Mouse (Mus musculus): ENCODE measurements around the gene Prss57. TPM values are rescaled to one million over a fixed set of nuclear protein-coding genes. Genes with fewer than 3 reads are reported as not detected.
A peak's percentile ranks its signal among the peaks of the same experiment; 100 is the strongest.

Prss57 gene
- polyA plus RNA-seq, 1 experiment from 2014 or later, result not detected

- no peak overlapping the region for H3K4me2 ChIP-seq (ENCODE audit: low read depth)
- no peaks in the 10 kb centered on the region for H3K36me3 ChIP-seq (ENCODE audit: control insufficient read depth, insufficient read depth, low read length)
- peaks cover 8% of the 10 kb centered on the region; the same call in 1 of the 2 replicates for H3K4me1 ChIP-seq (ENCODE audit: control insufficient read depth, insufficient read depth, low read length)
- no peak overlapping the region for H3K9ac ChIP-seq (ENCODE audit: low read length)
- H3K4me3 ChIP-seq (ENCODE audit: low read depth, low read length), result no peak overlapping the region
- no peak overlapping the region for H3K27ac ChIP-seq (ENCODE audit: low read depth, low read length)
- ATAC-seq (ENCODE audit: insufficient read depth, low FRiP score, low TSS enrichment) (no peak), DNase-seq (ENCODE audit: low spot score) (no peak)
- WGBS, result 42% methylated on average over 5 of the region's 5 CpGs
- peaks cover 34% of the 10 kb centered on the region for H3K27me3 ChIP-seq (ENCODE audit: control insufficient read depth, insufficient read depth, low read length)
- no peaks in the 10 kb centered on the region for H3K9me3 ChIP-seq (ENCODE audit: control insufficient read depth, low read length)
These were observed 8.8 kb downstream of the Prss57 start for GRCm38 (mm10) chr10:79781956-79782355.

DNA sequence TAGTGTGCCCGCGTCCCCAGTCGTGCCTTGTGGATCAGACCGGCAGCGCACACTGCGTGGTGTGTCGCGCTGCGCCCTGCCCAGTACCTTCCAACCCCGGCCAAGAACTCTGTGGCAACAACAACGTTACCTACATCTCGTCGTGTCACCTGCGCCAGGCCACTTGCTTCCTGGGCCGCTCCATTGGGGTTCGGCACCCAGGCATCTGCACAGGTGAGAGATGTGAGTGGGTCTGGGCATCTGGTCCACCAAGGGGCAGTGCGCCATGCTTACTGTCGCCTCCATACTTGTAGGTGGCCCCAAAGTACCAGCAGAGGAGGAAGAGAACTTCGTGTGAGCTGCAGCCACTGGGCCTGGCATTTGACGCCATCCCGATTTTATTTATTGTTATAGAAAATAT, 9.6 kb downstream of the Prss57 start:
- H3K9ac ChIP-seq (ENCODE audit: low read length), result no peak overlapping the region
- H3K27me3 ChIP-seq (ENCODE audit: control insufficient read depth, insufficient read depth, low read length), result peaks cover 37% of the 10 kb centered on the region
- H3K27ac ChIP-seq (ENCODE audit: low read depth, low read length), result no peak overlapping the region
- peaks cover 8% of the 10 kb centered on the region; the same call in 1 of the 2 replicates for H3K4me1 ChIP-seq (ENCODE audit: control insufficient read depth, insufficient read depth, low read length)
- H3K4me3 ChIP-seq (ENCODE audit: low read depth, low read length), result no peak overlapping the region
- no peaks in the 10 kb centered on the region for H3K9me3 ChIP-seq (ENCODE audit: control insufficient read depth, low read length)
- H3K4me2 ChIP-seq (ENCODE audit: low read depth), result peak overlapping the region; percentile 45
- H3K36me3 ChIP-seq (ENCODE audit: control insufficient read depth, insufficient read depth, low read length), result no peaks in the 10 kb centered on the region
- ATAC-seq (ENCODE audit: insufficient read depth, low FRiP score, low TSS enrichment) (no peak), DNase-seq (ENCODE audit: low spot score) (no peak)
- WGBS, result 34% methylated on average over 21 of the region's 21 CpGs

GRCm38 (mm10) chr10:79780664-79781015, 10.1 kb downstream of the Prss57 start:
- no peak; the same call in 1 of the 2 replicates for ATAC-seq (ENCODE audit: insufficient read depth, low FRiP score, low TSS enrichment)
- WGBS, result 2% methylated on average over 13 of the region's 13 CpGs
- Histone ChIP-seq H3K9me3 (ENCODE audit: control insufficient read depth, low read length) (no peaks in the 10 kb centered on the region), H3K9ac (ENCODE audit: low read length) (no peak overlapping the region), H3K4me3 (ENCODE audit: low read depth, low read length) (peak overlapping the region; percentile 26), H3K4me1 (ENCODE audit: control insufficient read depth, insufficient read depth, low read length) (peaks cover 8% of the 10 kb centered on the region; the same call in 1 of the 2 replicates), H3K4me2 (ENCODE audit: low read depth) (peak overlapping the region; percentile 45), H3K27ac (ENCODE audit: low read depth, low read length) (0 out of 2 replicates have a peak overlapping the region, but pooled peaks have one; percentile 20), H3K36me3 (ENCODE audit: control insufficient read depth, insufficient read depth, low read length) (no peaks in the 10 kb centered on the region), H3K27me3 (ENCODE audit: control insufficient read depth, insufficient read depth, low read length) (peaks cover 37% of the 10 kb centered on the region)
- peak; percentile 63 for DNase-seq (ENCODE audit: low spot score)

- Histone ChIP-seq H3K36me3 (ENCODE audit: control insufficient read depth, insufficient read depth, low read length) (no peaks in the 10 kb centered on the region), H3K4me1 (ENCODE audit: control insufficient read depth, insufficient read depth, low read length) (peaks cover 8% of the 10 kb centered on the region; the same call in 1 of the 2 replicates), H3K4me3 (ENCODE audit: low read depth, low read length) (peak overlapping the region; percentile 26), H3K9me3 (ENCODE audit: control insufficient read depth, low read length) (no peaks in the 10 kb centered on the region), H3K27ac (ENCODE audit: low read depth, low read length) (0 out of 2 replicates have a peak overlapping the region, but pooled peaks have one; percentile 20), H3K4me2 (ENCODE audit: low read depth) (peak overlapping the region; percentile 45), H3K27me3 (ENCODE audit: control insufficient read depth, insufficient read depth, low read length) (peaks cover 37% of the 10 kb centered on the region), H3K9ac (ENCODE audit: low read length) (no peak overlapping the region)
- 2% methylated on average over 55 of the region's 55 CpGs for WGBS
- DNase-seq (ENCODE audit: low spot score), result peak; percentile 96
- ATAC-seq (ENCODE audit: insufficient read depth, low FRiP score, low TSS enrichment), result peak; percentile 87
These were observed 10.7 kb downstream of the Prss57 start for GRCm38 (mm10) chr10:79779784-79780663.

GRCm38 (mm10) chr10:79779193-79779592, 11.6 kb downstream of the Prss57 start:
- 19% methylated on average over 2 of the region's 2 CpGs for WGBS
- H3K36me3 ChIP-seq (ENCODE audit: control insufficient read depth, insufficient read depth, low read length), result no peaks in the 10 kb centered on the region
- H3K4me3 ChIP-seq (ENCODE audit: low read depth, low read length), result no peak overlapping the region
- H3K4me1 ChIP-seq (ENCODE audit: control insufficient read depth, insufficient read depth, low read length), result peaks cover 5% of the 10 kb centered on the region; the same call in 1 of the 2 replicates
- H3K27ac ChIP-seq (ENCODE audit: low read depth, low read length), result no peak overlapping the region
- DNase-seq (ENCODE audit: low spot score), result no peak
- H3K9ac ChIP-seq (ENCODE audit: low read length), result no peak overlapping the region
- H3K4me2 ChIP-seq (ENCODE audit: low read depth), result no peak overlapping the region
- ATAC-seq (ENCODE audit: insufficient read depth, low FRiP score, low TSS enrichment), result no peak
- H3K27me3 ChIP-seq (ENCODE audit: control insufficient read depth, insufficient read depth, low read length), result peaks cover 36% of the 10 kb centered on the region
- no peaks in the 10 kb centered on the region for H3K9me3 ChIP-seq (ENCODE audit: control insufficient read depth, low read length)

GRCm38 (mm10) chr10:79778006-79778405, 12.8 kb downstream of the Prss57 start:
- 0 out of 2 replicates have a peak overlapping the region, but pooled peaks have one; percentile 0 for H3K4me3 ChIP-seq (ENCODE audit: low read depth, low read length)
- no peak overlapping the region for H3K9ac ChIP-seq (ENCODE audit: low read length)
- H3K4me2 ChIP-seq (ENCODE audit: low read depth), result no peak overlapping the region
- H3K36me3 ChIP-seq (ENCODE audit: control insufficient read depth, insufficient read depth, low read length), result no peaks in the 10 kb centered on the region
- H3K27ac ChIP-seq (ENCODE audit: low read depth, low read length), result no peak overlapping the region
- peaks cover 34% of the 10 kb centered on the region for H3K27me3 ChIP-seq (ENCODE audit: control insufficient read depth, insufficient read depth, low read length)
- H3K4me1 ChIP-seq (ENCODE audit: control insufficient read depth, insufficient read depth, low read length), result peaks cover 3% of the 10 kb centered on the region; the same call in 1 of the 2 replicates
- no peak for DNase-seq (ENCODE audit: low spot score)
- 16% methylated on average over 15 of the region's 15 CpGs for WGBS
- ATAC-seq (ENCODE audit: insufficient read depth, low FRiP score, low TSS enrichment), result no peak
- H3K9me3 ChIP-seq (ENCODE audit: control insufficient read depth, low read length), result no peaks in the 10 kb centered on the region

- peaks cover 32% of the 10 kb centered on the region for H3K27me3 ChIP-seq (ENCODE audit: control insufficient read depth, insufficient read depth, low read length)
These were observed 13.6 kb downstream of the Prss57 start, which contains the start of gene Fstl3 for GRCm38 (mm10) chr10:79777103-79777531. TSS of gene Fstl3 (plus strand) at chr10:79777272.

GRCm38 (mm10) chr10:79774486-79775279, 16.1 kb downstream of the Prss57 start:
- H3K9ac ChIP-seq (ENCODE audit: low read length), result no peak overlapping the region
- no peaks in the 10 kb centered on the region for H3K36me3 ChIP-seq (ENCODE audit: control insufficient read depth, insufficient read depth, low read length)
- peaks cover 3% of the 10 kb centered on the region; the same call in 1 of the 2 replicates for H3K4me1 ChIP-seq (ENCODE audit: control insufficient read depth, insufficient read depth, low read length)
- no peaks in the 10 kb centered on the region for H3K9me3 ChIP-seq (ENCODE audit: control insufficient read depth, low read length)
- no peak overlapping the region for H3K4me2 ChIP-seq (ENCODE audit: low read depth)
- H3K27me3 ChIP-seq (ENCODE audit: control insufficient read depth, insufficient read depth, low read length), result peaks cover 25% of the 10 kb centered on the region
- H3K4me3 ChIP-seq (ENCODE audit: low read depth, low read length), result no peak overlapping the region
- ATAC-seq (ENCODE audit: insufficient read depth, low FRiP score, low TSS enrichment) (no peak), DNase-seq (ENCODE audit: low spot score) (no peak)
- WGBS, result 72% methylated on average over 5 of the region's 5 CpGs
- no peak overlapping the region for H3K27ac ChIP-seq (ENCODE audit: low read depth, low read length)

More at GRCm38 (mm10) chr10:79777103-79777531, 13.6 kb downstream of the Prss57 start, which contains the start of gene Fstl3:
- ATAC-seq (ENCODE audit: insufficient read depth, low FRiP score, low TSS enrichment) (no peak), DNase-seq (ENCODE audit: low spot score) (no peak)
- peaks cover 3% of the 10 kb centered on the region; the same call in 1 of the 2 replicates for H3K4me1 ChIP-seq (ENCODE audit: control insufficient read depth, insufficient read depth, low read length)
- H3K4me3 ChIP-seq (ENCODE audit: low read depth, low read length), result peak within 1 kb of the TSS; percentile 29
- peak within 1 kb of the TSS; percentile 45 for H3K4me2 ChIP-seq (ENCODE audit: low read depth)
- no peaks in the 10 kb centered on the region for H3K9me3 ChIP-seq (ENCODE audit: control insufficient read depth, low read length)
- under 1% methylated on average over 39 of the region's 39 CpGs for WGBS
- peak within 1 kb of the TSS; percentile 19 for H3K9ac ChIP-seq (ENCODE audit: low read length)
- H3K36me3 ChIP-seq (ENCODE audit: control insufficient read depth, insufficient read depth, low read length), result no peaks in the 10 kb centered on the region
- H3K27ac ChIP-seq (ENCODE audit: low read depth, low read length), result no peak within 1 kb of the TSS

Measured in neural tube, embryonic 11.5 days (tissue).